Mouse (Mus musculus) retina, embryonic 14.5 days (tissue): Measurements from ENCODE around the gene Vwa3a.

Experiments used
- DNase-seq: peaks from one replicate; pipeline ENCODE4 v3.0.0-alpha.2; 2015; ENCODE audit warnings: low spot score

The Vwa3a gene

DNA sequence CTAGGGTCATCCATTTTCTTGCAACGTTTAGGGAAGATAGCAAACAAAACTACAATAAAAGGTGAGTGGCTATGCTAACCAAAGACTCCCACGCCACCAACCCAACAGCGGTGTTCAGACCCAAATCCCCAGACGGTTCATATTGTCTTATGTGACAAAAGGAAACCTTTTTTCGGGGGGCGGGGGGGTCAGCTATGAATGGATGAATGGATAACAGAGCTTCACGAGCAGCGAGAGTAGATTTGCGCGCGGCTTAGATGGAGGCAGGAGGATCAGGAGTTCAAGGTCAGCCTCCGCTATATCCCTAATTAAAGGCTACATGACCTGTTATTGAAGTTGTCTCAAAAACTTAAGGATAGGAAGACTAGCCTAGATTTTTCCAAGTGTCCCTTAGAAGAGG is 97.2 kb downstream of the Vwa3a start:
- DNase-seq, result peak; percentile 80

DNA sequence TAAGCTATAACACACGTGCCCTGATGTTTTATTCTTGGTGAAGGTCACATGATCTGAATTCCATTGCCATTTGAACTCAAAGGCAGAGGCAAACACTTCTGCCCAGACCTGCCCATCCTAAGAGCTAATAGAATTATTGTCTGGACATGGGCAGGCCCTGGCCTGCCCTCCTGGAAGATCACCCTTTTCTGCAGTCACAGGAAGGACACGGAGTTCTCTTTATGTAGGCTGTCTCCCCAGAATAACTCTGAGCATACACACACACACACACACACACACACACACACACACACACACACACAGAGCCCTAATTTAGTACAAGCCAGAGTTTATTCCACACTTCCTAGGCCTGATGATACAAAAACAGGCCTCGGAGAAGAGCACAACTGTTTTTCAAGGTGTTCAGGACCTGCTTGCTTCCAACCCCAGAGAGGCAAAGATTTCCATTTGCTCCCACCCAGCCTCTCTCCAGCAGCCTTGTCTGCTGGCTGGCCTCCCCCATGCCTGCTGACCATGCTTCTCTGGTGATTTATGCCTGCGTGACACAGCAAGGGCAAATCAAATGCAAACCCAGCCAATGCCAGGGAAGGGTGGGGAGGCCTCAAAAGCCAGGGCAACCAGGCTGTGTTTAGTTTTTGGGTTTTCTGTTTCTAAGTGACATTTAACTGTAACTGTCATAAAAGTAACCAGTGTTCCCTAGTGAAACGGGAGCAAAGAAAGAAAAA is 99.5 kb downstream of the Vwa3a start:
- no peak for DNase-seq

DNA sequence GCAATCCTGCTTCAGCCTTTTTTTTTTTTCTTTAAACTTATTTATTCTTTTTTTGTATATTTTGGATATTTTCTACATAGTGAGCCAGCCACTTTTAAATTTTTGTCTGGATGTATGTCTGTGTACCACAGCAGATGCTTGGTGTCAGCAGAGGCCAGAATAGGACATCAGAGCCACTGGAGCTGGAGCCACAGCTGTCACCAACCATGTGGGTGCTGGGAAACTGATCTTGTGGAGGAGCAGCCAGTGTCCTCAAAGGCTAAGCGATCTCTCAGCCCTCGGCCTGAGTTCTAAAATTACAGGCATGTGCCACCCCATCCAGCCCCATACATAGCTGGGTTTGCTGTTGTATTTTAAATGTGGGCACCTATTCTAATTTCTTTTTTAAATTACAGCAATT is 100.7 kb downstream of the Vwa3a start:
- DNase-seq, result no peak

DNA sequence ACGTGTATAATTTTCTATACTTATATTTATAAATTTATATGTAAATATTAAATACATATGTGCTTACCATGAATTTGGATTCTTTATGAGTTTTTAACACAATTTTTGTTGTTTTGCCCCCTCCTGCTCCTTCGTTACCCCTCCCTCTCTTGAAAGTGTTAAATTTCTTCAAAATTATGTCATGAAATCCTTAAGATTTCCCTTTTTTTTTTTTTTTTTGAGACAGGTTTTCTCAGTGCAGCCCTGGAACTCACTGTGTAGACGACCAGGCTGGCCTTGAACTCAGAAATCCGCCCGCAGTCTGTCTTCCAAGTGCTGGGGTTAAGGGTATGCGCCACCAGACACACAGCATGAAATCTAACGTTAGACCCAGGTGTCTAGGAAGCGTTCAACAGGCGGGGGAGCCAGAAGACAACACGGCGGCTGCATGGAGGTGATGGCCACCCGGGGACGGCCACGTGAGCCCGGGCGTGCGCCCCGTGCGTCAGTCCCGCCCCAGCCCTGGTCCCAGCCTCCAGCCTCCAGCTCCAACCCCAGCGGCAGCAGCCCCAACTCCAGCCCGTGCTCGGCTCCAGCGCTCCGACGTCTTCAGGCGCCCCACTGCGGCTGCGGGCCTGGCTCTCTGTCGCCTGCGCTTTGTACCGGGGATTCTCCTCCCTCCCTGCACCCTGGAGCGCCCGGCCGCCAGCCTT is 103.4 kb downstream of the Vwa3a start, which contains the start of gene Eef2k:
Gene Eef2k, plus strand, starts transcription at position 487 of the 692 bp plus-strand sequence.
- DNase-seq, result peak; percentile 82

DNA sequence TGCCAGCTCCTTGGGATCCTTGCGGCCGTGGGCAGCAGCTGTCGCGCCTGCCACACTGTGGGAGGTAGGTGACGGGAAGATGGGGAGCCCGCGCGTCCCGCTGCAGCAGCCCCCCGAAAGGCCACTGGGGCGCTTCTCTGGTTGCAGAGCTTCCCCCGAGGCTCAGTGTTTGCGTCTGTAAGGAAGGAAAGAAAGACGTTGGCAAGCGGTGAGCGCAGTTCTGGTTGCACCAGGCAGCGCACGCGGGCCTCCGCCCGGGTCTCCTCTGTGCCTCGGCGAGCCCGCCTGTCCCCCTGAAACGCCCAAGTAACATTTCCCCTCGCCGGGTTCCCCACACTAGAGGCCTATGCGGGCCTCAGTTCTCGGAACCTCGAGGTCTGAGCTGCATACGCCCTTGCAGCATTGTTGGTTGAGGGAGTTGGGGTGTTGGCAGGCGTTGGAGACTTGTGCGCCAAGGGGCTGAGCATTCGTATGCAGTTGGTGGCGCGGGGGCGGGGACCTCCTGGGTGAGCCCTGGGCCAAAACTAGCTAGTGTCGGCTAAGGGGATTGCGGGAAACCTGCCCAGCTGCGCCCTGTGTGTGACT is 104.0 kb downstream of the Vwa3a start:
- DNase-seq, result peak; percentile 64

DNA sequence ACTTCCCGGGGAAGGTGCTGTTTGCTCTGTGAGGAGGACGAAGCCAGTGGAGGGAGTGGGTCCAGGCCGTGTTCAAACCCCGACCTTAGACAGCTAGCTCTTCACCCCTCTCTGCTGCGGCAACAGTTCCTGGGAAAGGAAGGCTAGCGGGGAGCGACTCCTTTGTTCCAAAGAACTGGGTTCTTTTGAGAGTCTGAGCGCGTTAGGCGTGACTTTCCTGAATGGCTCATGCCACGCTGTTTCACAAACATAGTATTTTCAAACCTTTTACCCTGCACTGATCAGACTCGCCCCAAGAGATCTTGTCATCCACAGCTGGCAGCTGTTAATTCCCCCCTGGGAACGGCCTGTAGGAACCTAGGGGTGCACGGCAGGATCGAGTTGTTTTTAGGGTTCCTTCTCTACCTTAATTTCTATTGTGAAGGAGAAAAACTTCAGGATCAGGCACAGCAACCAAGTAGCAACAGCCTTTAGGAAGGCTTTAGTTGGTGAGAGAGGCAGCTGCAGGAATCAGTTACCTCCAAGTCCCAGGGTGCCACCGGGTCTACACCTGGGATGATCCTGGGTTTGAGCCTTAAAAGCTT is 104.8 kb downstream of the Vwa3a start:
- no peak for DNase-seq

DNA sequence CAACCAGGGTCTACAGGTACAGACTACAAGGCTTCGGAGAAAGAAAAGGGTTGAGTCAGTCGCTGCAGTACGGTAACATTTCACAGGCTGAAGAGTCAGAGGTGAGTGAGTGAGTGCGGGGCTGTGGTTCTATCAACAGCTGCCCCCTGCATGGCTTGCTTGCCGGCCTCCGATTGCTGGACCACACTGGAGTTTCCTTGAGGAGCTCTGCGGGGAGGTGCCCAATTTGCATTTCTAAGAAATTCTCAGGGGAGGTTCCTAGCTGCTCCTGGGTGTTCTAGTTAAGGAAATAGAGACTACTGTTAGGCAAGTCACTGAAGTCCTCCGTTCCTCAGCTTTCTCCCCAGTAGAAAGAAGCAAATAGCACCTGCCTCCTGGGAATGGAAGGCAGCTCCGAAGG is 105.6 kb downstream of the Vwa3a start:
- no peak for DNase-seq

DNA sequence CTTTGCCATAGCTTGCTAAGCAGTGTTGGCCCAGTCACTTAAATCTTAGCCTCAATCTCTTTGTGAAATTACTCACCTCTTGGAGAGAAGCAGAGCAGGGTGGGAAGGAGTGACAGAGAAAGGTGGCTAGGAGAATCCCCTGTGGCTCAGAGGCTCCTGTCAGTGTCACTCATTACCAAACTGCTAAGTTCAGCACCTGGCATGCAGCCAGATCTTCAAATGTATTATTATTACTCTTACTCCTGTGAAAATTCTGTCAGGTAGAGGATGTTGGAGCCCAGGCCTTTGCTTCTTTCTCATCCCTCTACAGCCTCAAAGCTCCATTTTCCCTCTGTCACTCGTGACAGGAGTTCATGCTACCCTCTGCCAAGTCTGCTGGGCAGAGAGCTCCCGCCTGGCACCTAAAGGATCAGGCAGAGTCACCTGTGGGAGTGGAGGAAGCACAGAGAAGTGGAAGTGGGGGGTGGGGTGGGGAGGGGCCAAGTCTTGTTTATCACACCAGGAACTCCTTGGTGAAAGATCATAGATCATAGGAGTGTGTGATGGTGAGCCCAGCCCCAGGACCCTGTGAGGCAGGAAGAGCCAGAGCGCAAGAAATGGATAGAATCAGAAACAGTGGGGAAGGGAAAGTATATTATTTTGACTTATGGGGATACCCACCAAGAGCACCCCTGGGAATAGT is 109.9 kb downstream of the Vwa3a start:
- DNase-seq, result no peak

DNA sequence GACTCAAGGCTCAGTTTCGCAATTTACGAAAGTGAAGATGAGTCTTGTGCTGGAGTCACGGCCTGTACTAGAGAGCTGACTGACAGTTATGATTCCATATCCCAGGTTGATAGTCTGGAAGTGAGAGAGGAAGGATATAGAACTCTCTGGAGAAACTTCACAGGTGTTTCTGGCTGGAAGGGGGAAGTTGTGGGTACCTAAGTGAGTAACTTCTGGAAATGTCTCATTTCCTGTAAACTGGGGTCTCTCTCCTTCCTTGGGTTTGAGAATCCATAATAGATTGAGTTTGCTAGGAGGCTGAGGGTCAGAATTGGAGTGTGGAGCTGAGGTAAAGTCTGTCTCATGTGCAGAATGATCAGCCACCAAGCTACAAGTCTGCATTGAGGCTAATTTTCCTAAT is 111.0 kb downstream of the Vwa3a start:
- DNase-seq, result no peak
